Mouse (Mus musculus): ENCODE measurements around the gene Ripor2. TPM values are rescaled to one million over a fixed set of nuclear protein-coding genes. Genes with fewer than 3 reads are reported as not detected.

Gene Ripor2
- polyA plus RNA-seq (2014; fragmentation: Illumina TruSeq; extraction: RNeasy Lipid Tissue Mini Kit (QIAGEN cat#74804); ENCODE audit: low read depth, low replicate concordance): 3.7 TPM

GRCm38 (mm10) chr13:24581833-24582232, at the start of gene Ripor2:
Ripor2 (plus strand) TSS chr13:24582189.

DNA sequence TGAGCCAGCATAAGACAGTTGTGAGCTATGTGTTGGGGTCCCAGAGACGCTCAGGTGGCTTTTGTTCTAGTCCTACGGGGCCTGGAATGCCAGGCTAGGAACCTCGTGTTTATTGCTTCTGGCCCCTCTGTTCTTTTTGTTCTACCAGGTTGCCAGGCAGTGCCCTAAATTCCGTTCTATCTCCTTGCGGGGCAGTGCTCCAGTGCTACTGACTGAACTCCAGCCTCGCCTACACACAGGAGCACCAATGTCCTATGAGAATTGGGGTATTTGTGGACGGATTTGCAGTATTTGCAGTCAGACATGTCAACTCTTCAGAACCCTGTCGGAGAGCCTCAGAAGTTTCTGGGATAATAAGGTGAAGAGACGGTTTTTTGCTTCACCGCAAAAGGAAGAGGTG, 159.0 kb downstream of the Ripor2 start, which contains the start of gene Armh2:
Armh2 (plus strand) TSS at position 205 of the 400 bp plus-strand sequence.

DNA sequence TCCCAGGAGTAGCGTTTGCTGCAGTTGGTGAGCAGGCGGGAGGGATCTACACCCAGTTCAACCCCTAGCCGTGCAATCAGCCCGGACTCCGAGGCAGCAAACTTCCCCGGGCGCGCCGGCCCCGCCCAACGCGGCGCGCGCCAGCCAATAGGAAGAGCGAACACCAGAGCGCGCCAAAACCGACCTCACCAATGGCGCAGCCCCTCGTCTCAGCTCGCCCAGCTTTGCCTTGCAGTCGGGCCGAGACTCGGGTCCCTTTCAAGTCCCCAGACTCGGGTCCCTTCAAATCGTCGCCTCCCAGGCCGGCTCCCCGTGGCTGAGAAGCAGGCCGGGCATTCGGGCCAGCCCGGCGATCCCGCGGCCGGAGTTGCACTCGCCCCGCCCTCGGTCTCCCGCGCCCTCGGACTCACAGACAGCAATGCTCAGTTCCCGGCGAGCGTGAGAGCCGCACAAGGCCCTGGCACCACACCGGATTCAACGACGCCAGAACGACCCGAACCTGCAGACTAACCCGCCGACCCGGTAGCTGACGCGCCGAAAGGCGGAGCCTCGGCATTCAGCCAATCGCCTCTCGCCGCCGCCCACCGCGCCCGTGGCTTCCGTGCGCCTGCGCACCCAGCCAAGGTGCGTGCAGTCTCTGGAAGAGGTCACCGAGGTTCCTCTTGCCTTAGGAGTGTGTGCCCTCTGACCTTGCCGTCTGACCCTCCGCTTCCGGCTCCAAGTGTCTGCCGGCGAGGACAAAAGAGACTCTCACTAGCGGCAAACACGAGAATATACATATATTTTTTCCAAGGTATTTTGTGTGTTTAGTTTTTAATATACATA, 179.6 kb downstream of the Ripor2 start, which contains the start of gene Gmnn:
Gmnn (minus strand) TSS at position 521 of the 825 bp plus-strand sequence.

Other genes starting within 250 kb of the Ripor2 start
- not detected for gene Armh2, start 159.0 kb downstream of the Ripor2 start, polyA plus RNA-seq (2014; fragmentation: Illumina TruSeq; extraction: RNeasy Lipid Tissue Mini Kit (QIAGEN cat#74804); ENCODE audit: low read depth, low replicate concordance)
- gene Gmnn, start 179.7 kb downstream of the Ripor2 start, polyA plus RNA-seq (2014; fragmentation: Illumina TruSeq; extraction: RNeasy Lipid Tissue Mini Kit (QIAGEN cat#74804); ENCODE audit: low read depth, low replicate concordance): 46.7 TPM
- gene BC005537, start 219.5 kb downstream of the Ripor2 start, polyA plus RNA-seq (2014; fragmentation: Illumina TruSeq; extraction: RNeasy Lipid Tissue Mini Kit (QIAGEN cat#74804); ENCODE audit: low read depth, low replicate concordance): 270 TPM
- 67.6 TPM for gene Acot13, start 249.4 kb downstream of the Ripor2 start, polyA plus RNA-seq (2014; fragmentation: Illumina TruSeq; extraction: RNeasy Lipid Tissue Mini Kit (QIAGEN cat#74804); ENCODE audit: low read depth, low replicate concordance)
- 139 TPM for gene Tdp2, start 249.5 kb downstream of the Ripor2 start, polyA plus RNA-seq (2014; fragmentation: Illumina TruSeq; extraction: RNeasy Lipid Tissue Mini Kit (QIAGEN cat#74804); ENCODE audit: low read depth, low replicate concordance)

All from sigmoid colon, adult 10 weeks (tissue).